Mouse (Mus musculus) intestine, postnatal 0 days (tissue): ENCODE measurements around the gene Sdhc. TPM values are rescaled to one million over a fixed set of nuclear protein-coding genes. Genes with fewer than 3 reads are reported as not detected.
"Not testable (repeated sequence)": the region's sequence is repeated elsewhere in the genome, so short reads cannot be mapped to it uniquely, and the experiment has no call there.

Experiments
- ATAC-seq: fragments of 200-750 bp; cut with Nextera tagmentation; 2 replicates; pipeline ENCODE4 v1.8.0; 2017; ENCODE audit warnings: mild to moderate bottlenecking, moderate TSS enrichment, moderate library complexity
- H3K27ac ChIP-seq: fragments of 300-500 bp; sonication (generic); 2 replicates; pipeline ENCODE4 v1.5.1; 2014; ENCODE audit warnings: mild to moderate bottlenecking, low read depth, low read length, moderate library complexity
- H3K27me3 ChIP-seq: fragments of 300-500 bp; sonication (generic); replicated peaks from 2 replicates; pipeline ENCODE4 v1.6.1; 2014; ENCODE audit warnings: low read length, mixed read lengths; ENCODE audit not compliant: control insufficient read depth, insufficient read depth
- H3K36me3 ChIP-seq: fragments of 300-500 bp; sonication (generic); 2 replicates; pipeline ENCODE4 v1.6.1; 2014; ENCODE audit warnings: mild to moderate bottlenecking, moderate library complexity; ENCODE audit not compliant: control insufficient read depth, insufficient read depth
- H3K4me1 ChIP-seq: fragments of 300-500 bp; sonication (generic); replicated peaks from 2 replicates; pipeline ENCODE4 v1.6.1; 2014; ENCODE audit warnings: antibody characterized with exemption, low read length, mixed read lengths; ENCODE audit not compliant: control insufficient read depth, insufficient read depth
- H3K4me2 ChIP-seq: fragments of 300-500 bp; sonication (generic); replicated peaks from 2 replicates; pipeline ENCODE4 v1.6.1; 2014; ENCODE audit warnings: low read depth, mild to moderate bottlenecking, moderate library complexity
- H3K4me3 ChIP-seq: fragments of 300-500 bp; sonication (generic); 2 replicates; pipeline ENCODE4 v1.5.1; 2014; ENCODE audit warnings: low read depth, low read length
- H3K9ac ChIP-seq: fragments of 300-500 bp; sonication (generic); 2 replicates; pipeline ENCODE4 v1.6.1; 2014; ENCODE audit warnings: mild to moderate bottlenecking, low read depth, low read length
- H3K9me3 ChIP-seq: fragments of 300-500 bp; sonication (generic); 2 replicates; pipeline ENCODE4 v1.6.1; 2016; ENCODE audit warnings: mixed run types; ENCODE audit not compliant: control insufficient read depth
- CTCF ChIP-seq: sonication (generic); IDR thresholded peaks from 2 replicates; pipeline ENCODE4 v1.5.1; 2016; ENCODE audit warnings: low read depth, mild to moderate bottlenecking, control low read depth, antibody characterized with exemption, moderate library complexity
- WGBS: fragments of 180-500 bp; shearing (Covaris S2); extraction: QIAGEN DNeasy Blood & Tissue Kit; methylation state at CpG from one replicate; pipeline ENCODE4 v1.1.7; 2014; 5-methylcytosine and 5-hydroxymethylcytosine counted together
- polyA plus RNA-seq: library from polyadenylated mRNA; unstranded; fragments of >200 nt; fragmentation: Nextera tagmentation; extraction: Ambion mirVana; gene quantifications from 2 replicates; pipeline ENCODE4 v1.2.1, GENCODE M21; 2015

Gene Sdhc
- polyA plus RNA-seq, 1 experiment from 2014 or later: 453 TPM

DNA sequence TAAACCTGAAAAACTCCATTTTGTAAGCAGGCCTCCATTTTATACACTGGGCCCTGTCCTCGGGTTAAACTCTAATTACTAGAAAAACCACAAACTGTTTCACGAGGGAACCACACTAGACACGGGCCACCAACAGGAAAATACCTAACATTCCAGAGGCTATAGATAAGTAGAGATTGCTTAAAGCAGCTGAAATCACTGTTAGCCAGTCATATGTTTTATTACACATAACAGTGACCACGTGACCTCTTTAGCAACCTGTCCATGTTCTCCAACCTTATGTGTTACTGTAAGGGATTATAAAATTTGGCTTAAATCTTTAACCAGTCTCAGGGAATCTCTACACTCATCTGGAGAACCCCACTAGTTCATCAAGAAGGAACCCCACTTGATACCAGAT is 56.0 kb downstream of the Sdhc start:
- Histone ChIP-seq H3K4me1 (no peaks in the 10 kb centered on the region), H3K4me2 (no peak overlapping the region), H3K36me3 (no peaks in the 10 kb centered on the region), H3K9me3 (no peaks in the 10 kb centered on the region), H3K9ac (no peak overlapping the region), H3K27me3 (no peaks in the 10 kb centered on the region), H3K4me3 (no peak overlapping the region), H3K27ac (no peak overlapping the region)
- no peak for ATAC-seq
- TF ChIP-seq CTCF: no peak
- WGBS: 45% methylated on average over 4 of the region's 4 CpGs

DNA sequence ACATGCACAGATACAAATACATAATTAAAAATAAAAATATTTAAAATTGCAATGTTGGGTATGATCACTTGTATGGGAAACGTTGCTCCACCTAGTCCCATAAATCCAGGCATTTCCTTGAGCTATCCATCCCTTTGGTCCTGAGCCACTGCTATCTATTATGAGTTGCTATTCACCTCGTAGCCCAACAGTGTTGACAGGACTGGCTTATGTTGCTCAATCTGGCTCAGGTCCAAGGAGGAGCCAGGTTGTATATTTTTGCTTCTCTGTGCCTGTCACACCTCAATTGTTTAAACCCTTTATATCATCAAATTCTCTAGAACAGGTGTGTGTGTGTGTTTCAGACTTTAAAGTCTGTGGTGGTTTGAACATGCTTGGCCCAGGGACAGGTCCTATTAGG is 59.6 kb downstream of the Sdhc start:
- H3K4me2 ChIP-seq: no peak overlapping the region
- no peak for ATAC-seq
- no peaks in the 10 kb centered on the region for H3K4me1 ChIP-seq
- TF ChIP-seq CTCF: no peak
- H3K27me3 ChIP-seq: peaks cover 5% of the 10 kb centered on the region; the same call in 1 of the 2 replicates
- no peaks in the 10 kb centered on the region for H3K9me3 ChIP-seq
- H3K36me3 ChIP-seq: no peaks in the 10 kb centered on the region
- 27% methylated on average over 2 of the region's 2 CpGs for WGBS
- no peak overlapping the region for H3K27ac ChIP-seq
- H3K4me3 ChIP-seq: no peak overlapping the region
- no peak overlapping the region for H3K9ac ChIP-seq

GRCm38 (mm10) chr1:171089891-171090290 is 60.5 kb downstream of the Sdhc start:
- peaks cover 5% of the 10 kb centered on the region; the same call in 1 of the 2 replicates for H3K27me3 ChIP-seq
- no peaks in the 10 kb centered on the region for H3K4me1 ChIP-seq
- 92% methylated on average over 1 of the region's 1 CpGs for WGBS
- no peak overlapping the region for H3K4me2 ChIP-seq
- H3K4me3 ChIP-seq: no peak overlapping the region
- H3K9me3 ChIP-seq: no peaks in the 10 kb centered on the region
- TF ChIP-seq CTCF: no peak
- H3K9ac ChIP-seq: no peak overlapping the region
- no peak overlapping the region for H3K27ac ChIP-seq
- ATAC-seq: no peak
- no peaks in the 10 kb centered on the region for H3K36me3 ChIP-seq

GRCm38 (mm10) chr1:171088237-171088869 is 62.0 kb downstream of the Sdhc start:
- H3K4me3 ChIP-seq, H3K27me3 ChIP-seq, H3K4me1 ChIP-seq, H3K36me3 ChIP-seq, H3K27ac ChIP-seq, ATAC-seq, H3K9me3 ChIP-seq, H3K9ac ChIP-seq: not testable (repeated sequence)
- peak overlapping the region; percentile 21; the same call in 1 of the 2 replicates for H3K4me2 ChIP-seq
- 3% methylated on average over 10 of the region's 10 CpGs for WGBS

- ATAC-seq: no peak
- no peak for TF ChIP-seq CTCF
- WGBS: 1% methylated on average over 26 of the region's 26 CpGs
- Histone ChIP-seq H3K36me3 (no peaks in the 10 kb centered on the region), H3K9me3 (no peaks in the 10 kb centered on the region), H3K27me3 (peaks cover 7% of the 10 kb centered on the region; the same call in 1 of the 2 replicates), H3K4me3 (peak overlapping the region; percentile 36), H3K9ac (no peak overlapping the region), H3K4me1 (no peaks in the 10 kb centered on the region), H3K4me2 (peak overlapping the region; percentile 65), H3K27ac (no peak overlapping the region)
Observed at GRCm38 (mm10) chr1:171085718-171086117, 64.7 kb downstream of the Sdhc start.

GRCm38 (mm10) chr1:171081512-171082231 is 68.7 kb downstream of the Sdhc start:
- peaks cover 11% of the 10 kb centered on the region; the same call in 1 of the 2 replicates for H3K27me3 ChIP-seq
- H3K4me2 ChIP-seq, H3K27ac ChIP-seq, H3K36me3 ChIP-seq, H3K9ac ChIP-seq, H3K4me3 ChIP-seq, H3K4me1 ChIP-seq, H3K9me3 ChIP-seq: not testable (repeated sequence)
- ATAC-seq: peak; percentile 1; the same call in 1 of the 2 replicates
- WGBS: 35% methylated on average over 9 of the region's 17 CpGs

DNA sequence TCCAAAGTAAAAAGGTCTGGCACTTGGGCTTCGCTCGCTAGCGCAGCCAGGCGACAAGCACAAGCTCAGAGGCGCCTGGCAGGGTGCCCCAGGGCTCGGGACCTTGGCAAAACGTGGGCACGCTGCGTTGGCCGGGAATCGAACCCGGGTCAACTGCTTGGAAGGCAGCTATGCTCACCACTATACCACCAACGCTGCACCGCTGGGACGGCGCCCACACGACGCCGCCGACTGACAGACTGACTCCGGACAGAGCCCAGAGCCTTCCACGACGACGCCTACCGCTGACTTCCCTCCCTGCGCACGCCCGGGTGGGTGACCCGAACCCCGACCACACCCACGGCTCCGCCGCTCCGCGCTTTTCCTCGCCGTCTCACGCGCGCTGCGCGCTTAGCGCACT is 70.6 kb downstream of the Sdhc start:
- not testable (repeated sequence) for H3K9me3 ChIP-seq, H3K4me3 ChIP-seq, H3K4me2 ChIP-seq, H3K4me1 ChIP-seq, H3K27me3 ChIP-seq, H3K36me3 ChIP-seq, H3K27ac ChIP-seq, H3K9ac ChIP-seq
- peak; percentile 52 for ATAC-seq
- WGBS: no CpG with 5 or more reads among the region's 43 CpGs

DNA sequence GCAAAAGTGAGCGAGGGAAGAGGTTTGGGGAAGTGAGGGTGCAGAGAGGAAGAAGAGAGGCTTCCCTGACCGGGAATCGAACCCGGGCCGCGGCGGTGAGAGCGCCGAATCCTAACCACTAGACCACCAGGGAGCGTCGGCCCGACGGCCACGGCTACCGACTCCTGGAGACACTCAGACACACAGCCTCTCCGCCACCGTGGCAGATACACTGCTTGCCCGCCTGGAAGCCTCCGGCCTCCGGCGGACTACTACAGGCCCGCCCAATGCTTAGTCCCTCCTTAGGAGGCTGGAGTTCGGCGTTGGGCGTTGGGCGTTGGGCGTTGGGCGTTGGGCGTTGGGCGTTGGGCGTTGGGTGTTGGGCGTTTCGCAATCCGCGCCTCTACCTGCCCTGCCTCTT is 71.1 kb downstream of the Sdhc start:
- ATAC-seq: peak; percentile 66
- H3K27ac ChIP-seq, H3K4me1 ChIP-seq, H3K36me3 ChIP-seq, H3K27me3 ChIP-seq, H3K4me3 ChIP-seq, H3K9me3 ChIP-seq, H3K4me2 ChIP-seq, H3K9ac ChIP-seq: not testable (repeated sequence)
- no CpG with 5 or more reads among the region's 35 CpGs for WGBS

- H3K9ac ChIP-seq, H3K36me3 ChIP-seq, H3K27ac ChIP-seq, H3K4me3 ChIP-seq, ATAC-seq, H3K4me1 ChIP-seq, H3K9me3 ChIP-seq: not testable (repeated sequence)
- 22% methylated on average over 11 of the region's 12 CpGs for WGBS
- Histone ChIP-seq H3K27me3 (peaks cover 13% of the 10 kb centered on the region; the same call in 1 of the 2 replicates), H3K4me2 (peak overlapping the region; percentile 4; the same call in 1 of the 2 replicates)
Observed at GRCm38 (mm10) chr1:171078419-171078818, 72.0 kb downstream of the Sdhc start.
